Mouse (Mus musculus) MEL (cell line): Measurements from ENCODE around the gene Tex35. TPM values are rescaled to one million over a fixed set of nuclear protein-coding genes. Genes with fewer than 3 reads are reported as not detected.
A peak's percentile ranks its signal among the peaks of the same experiment; 100 is the strongest.

Experiments used
- DNase-seq: peaks from one replicate; pipeline ENCODE4 v3.0.0; 2011; ENCODE audit warnings: low read depth, low spot score
- H3K27ac ChIP-seq: 2 replicates; pipeline ENCODE4 v1.5.1; 2012; ENCODE audit warnings: low read depth, mild to moderate bottlenecking, control low read depth, low read length, moderate library complexity; ENCODE audit not compliant: control insufficient read depth
- H3K27me3 ChIP-seq, 2 experiments: fragments of 150-350 bp in 1 of 2; sonication (generic) in 1 of 2; 2 replicates each; pipeline ENCODE4 v1.6.1; 2012; ENCODE audit warnings: low read length in 2 of 2, mild to moderate bottlenecking in 2 of 2, improper control_type of control experiment in 1 of 2, moderate library complexity in 1 of 2; ENCODE audit not compliant: insufficient read depth in 2 of 2, control insufficient read depth in 1 of 2
- H3K36me3 ChIP-seq, 2 experiments: 2 replicates each; pipeline ENCODE4 v1.6.1; 2012 to 2014; ENCODE audit warnings: low read length in 2 of 2, improper control_type of control experiment in 1 of 2, inconsistent platforms in 1 of 2, mild to moderate bottlenecking in 1 of 2; ENCODE audit not compliant: insufficient read depth in 2 of 2, control insufficient read depth in 1 of 2
- H3K4me1 ChIP-seq, 2 experiments: fragments of 150-350 bp in 1 of 2; sonication (generic) in 1 of 2; 2 replicates each; pipeline ENCODE4 v1.6.1; 2012; ENCODE audit warnings: low read length in 2 of 2, improper control_type of control experiment in 1 of 2, mild to moderate bottlenecking in 1 of 2; ENCODE audit not compliant: insufficient read depth in 2 of 2, control insufficient read depth in 1 of 2
- H3K4me3 ChIP-seq, 2 experiments: fragments of 150-350 bp in 1 of 2; sonication (generic) in 1 of 2; 2 replicates each; pipeline ENCODE4 v1.5.1; 2012; ENCODE audit warnings: low read depth in 2 of 2, low read length in 2 of 2, mild to moderate bottlenecking in 2 of 2, moderate library complexity in 2 of 2, control low read depth in 1 of 2, improper control_type of control experiment in 1 of 2; ENCODE audit not compliant: control insufficient read depth in 1 of 2, insufficient read depth in 1 of 2
- H3K79me2 ChIP-seq: 2 replicates; pipeline ENCODE4 v1.6.1; 2012; ENCODE audit warnings: mild to moderate bottlenecking, low read length, moderate library complexity; ENCODE audit not compliant: control insufficient read depth, poor library complexity, insufficient read depth
- H3K9ac ChIP-seq: 2 replicates; pipeline ENCODE4 v1.6.1; 2012; ENCODE audit warnings: low read depth, mild to moderate bottlenecking, control low read depth, low read length, moderate library complexity; ENCODE audit not compliant: control insufficient read depth, poor library complexity, severe bottlenecking
- H3K9me3 ChIP-seq: fragments of 150-350 bp; sonication (generic); replicated peaks from 2 replicates; pipeline ENCODE4 v1.6.1; 2012; ENCODE audit warnings: mild to moderate bottlenecking, low read length, improper control_type of control experiment, moderate library complexity; ENCODE audit not compliant: insufficient read depth
- BHLHE40 ChIP-seq: IDR thresholded peaks from 2 replicates; pipeline ENCODE4 v1.6.1; 2012; ENCODE audit warnings: low read depth, mild to moderate bottlenecking, inconsistent platforms, low read length, improper control_type of control experiment, borderline replicate concordance
- CTCF ChIP-seq, 3 experiments: IDR thresholded peaks in 2 of 3; conservative IDR thresholded peaks in 1 of 3; 2 replicates each; pipeline ENCODE4 v1.5.1; 2011 to 2012; ENCODE audit warnings: low read length in 3 of 3, low read depth in 2 of 3, mild to moderate bottlenecking in 2 of 3, improper control_type of control experiment in 1 of 3, inconsistent platforms in 1 of 3, mixed read lengths in 1 of 3, moderate library complexity in 1 of 3; ENCODE audit not compliant: control insufficient read depth in 1 of 3, insufficient read depth in 1 of 3, poor library complexity in 1 of 3, severe bottlenecking in 1 of 3
- GABPA ChIP-seq: IDR thresholded peaks from 2 replicates; pipeline ENCODE4 v1.6.1; 2012; ENCODE audit warnings: low read depth, mild to moderate bottlenecking, inconsistent platforms, low read length, improper control_type of control experiment, moderate library complexity
- MAZ ChIP-seq: IDR thresholded peaks from 2 replicates; pipeline ENCODE4 v1.6.1; 2012; ENCODE audit warnings: low read depth, mild to moderate bottlenecking, inconsistent platforms, low read length, improper control_type of control experiment
- POLR2AphosphoS5 ChIP-seq: IDR thresholded peaks from 2 replicates; pipeline ENCODE4 v1.6.1; 2012; ENCODE audit warnings: low read depth, borderline replicate concordance, mild to moderate bottlenecking, inconsistent platforms, low read length, moderate library complexity, mixed read lengths
- RAD21 ChIP-seq: IDR thresholded peaks from 2 replicates; pipeline ENCODE4 v1.6.1; 2011; ENCODE audit warnings: mild to moderate bottlenecking, low read depth, low read length, improper control_type of control experiment
- RCOR1 ChIP-seq: IDR thresholded peaks from 2 replicates; pipeline ENCODE4 v1.6.1; 2012; ENCODE audit warnings: low read depth, mild to moderate bottlenecking, inconsistent platforms, low read length, improper control_type of control experiment
- SMC3 ChIP-seq: IDR thresholded peaks from 2 replicates; pipeline ENCODE4 v1.6.1; 2011; ENCODE audit warnings: low read depth, low read length, improper control_type of control experiment
- TAL1 ChIP-seq: IDR thresholded peaks from 2 replicates; pipeline ENCODE4 v1.6.1; 2012; ENCODE audit warnings: mild to moderate bottlenecking, inconsistent platforms, low read length, moderate library complexity, mixed read lengths
- ZC3H11A ChIP-seq: IDR thresholded peaks from 2 replicates; pipeline ENCODE4 v1.6.1; 2012; ENCODE audit warnings: low read depth, mild to moderate bottlenecking, inconsistent platforms, low read length, improper control_type of control experiment
- polyA plus RNA-seq, 2 experiments: library from polyadenylated mRNA; stranded (reverse) in 1 of 2; unstranded in 1 of 2; fragments of >175 nt in 1 of 2; fragments of >200 nt in 1 of 2; gene quantifications; 2 replicates each; pipeline versions ENCODE4 v1.2.1 to v1.2.4; 2012; ENCODE audit warnings: low replicate concordance in 2 of 2, low read depth in 1 of 2; ENCODE audit not compliant: insufficient read length in 2 of 2, insufficient read depth in 1 of 2, missing spikeins in 1 of 2
- total RNA-seq: library from RNA; depleted of rRNA; stranded (reverse); fragments of 300-350 nt; gene quantifications from 2 replicates; pipeline ENCODE4 v1.2.3, GENCODE M21; 2012

Tex35 gene
- total and polyA plus RNA-seq, 3 experiments, result not detected

GRCm38 (mm10) chr1:157079384-157080025 is 29.0 kb downstream of the Tex35 start:
- Histone ChIP-seq H3K27ac (no peak overlapping the region), H3K4me3 (no peak overlapping the region), H3K27me3 (no peaks in the 10 kb centered on the region), H3K4me1 (0 out of 4 replicates have a peak, but pooled peaks cover 0 to 3% of the 10 kb centered on the region in 2 experiments), H3K9me3 (no peaks in the 10 kb centered on the region), H3K9ac (no peak overlapping the region), H3K36me3 (no peaks in the 10 kb centered on the region), H3K79me2 (no peaks in the 10 kb centered on the region)
- TF ChIP-seq TAL1 (no peak), BHLHE40 (0 out of 2 replicates have a peak, but pooled peaks have one; percentile 19), SMC3 (peak; percentile 81), ZC3H11A (peak; percentile 58; the same call in 1 of the 2 replicates), RAD21 (peak; percentile 56), CTCF (IDR thresholded peaks at IDR 0.05 in 2 of 3, conservative IDR thresholded peaks at IDR 0.05 in 1 of 3; ENCODE audit: control insufficient read depth in 1 of 3, insufficient read depth in 1 of 3, low read depth in 2 of 3, low read length in 3 of 3, poor library complexity in 1 of 3, severe bottlenecking in 1 of 3) (peak; percentile 72 to 88 (median 82)), RCOR1 (0 out of 2 replicates have a peak, but pooled peaks have one; percentile 23), MAZ (no peak)
- DNase-seq, result peak; percentile 70

DNA sequence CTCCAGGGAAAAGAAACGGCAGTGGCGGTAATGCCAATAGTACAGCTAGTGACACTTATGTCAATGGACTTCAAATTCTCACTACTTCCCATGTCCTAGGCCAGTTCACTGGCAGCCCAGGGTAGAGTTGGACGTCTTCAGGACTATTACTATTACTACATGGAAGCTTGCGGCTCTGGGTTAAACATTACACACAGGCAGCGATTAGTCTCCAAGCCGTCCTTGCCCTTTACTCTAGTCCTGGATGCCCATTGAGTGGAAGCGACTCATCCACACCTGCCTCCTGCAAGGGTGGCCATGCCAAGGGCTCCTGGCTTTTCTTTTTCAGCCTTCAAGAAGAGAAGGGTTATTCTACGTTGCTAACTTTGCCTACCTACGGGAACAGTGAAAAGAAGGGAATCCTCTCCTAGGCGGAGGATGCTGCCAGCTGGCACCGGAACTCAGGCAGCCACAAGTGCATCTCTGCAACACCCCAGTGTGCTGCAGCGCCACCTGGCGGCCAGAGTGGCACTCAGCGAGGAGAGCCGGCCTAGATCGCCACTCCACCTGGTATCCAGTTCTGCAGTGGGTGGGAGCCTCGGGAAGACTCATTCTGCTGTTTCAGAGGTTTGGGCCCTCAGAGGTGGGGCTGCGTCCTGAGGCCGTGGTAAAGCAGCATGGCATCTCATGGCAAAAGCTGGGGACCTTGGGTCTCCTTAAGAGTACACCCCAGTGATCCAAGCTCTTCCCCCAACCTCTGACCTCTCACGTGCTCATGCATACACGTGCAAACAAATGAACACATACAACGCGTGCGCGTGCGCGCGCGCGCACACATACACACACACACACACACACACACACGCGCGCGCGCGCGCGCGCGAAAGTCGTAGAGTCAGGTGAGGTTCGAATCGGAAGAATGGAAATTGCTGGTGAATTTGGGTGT is 31.4 kb downstream of the Tex35 start:
- peak; percentile 87 for DNase-seq
- Histone ChIP-seq H3K9me3 (no peaks in the 10 kb centered on the region), H3K27ac (no peak overlapping the region), H3K27me3 (no peaks in the 10 kb centered on the region), H3K4me3 (peak overlapping the region; percentile 54), H3K36me3 (no peaks in the 10 kb centered on the region), H3K79me2 (no peaks in the 10 kb centered on the region), H3K9ac (peak overlapping the region; percentile 13; the same call in 1 of the 2 replicates), H3K4me1 (0 out of 4 replicates have a peak, but pooled peaks cover 0 to 3% of the 10 kb centered on the region in 2 experiments)
- TF ChIP-seq POLR2AphosphoS5 (no peak), GABPA (no peak), SMC3 (peak; percentile 91), RAD21 (peak; percentile 76), RCOR1 (0 out of 2 replicates have a peak, but pooled peaks have one; percentile 8), ZC3H11A (peak; percentile 86), CTCF (IDR thresholded peaks at IDR 0.05 in 2 of 3, conservative IDR thresholded peaks at IDR 0.05 in 1 of 3; ENCODE audit: control insufficient read depth in 1 of 3, insufficient read depth in 1 of 3, low read depth in 2 of 3, low read length in 3 of 3, poor library complexity in 1 of 3, severe bottlenecking in 1 of 3) (peak; percentile 67 to 92 (median 81))
